9 mouse cellular contexts compared by ENCODE assay signal in genomic region chr10:87094249-87094648, GRCm38 (mm10). TPM values are rescaled to one million over a fixed set of nuclear protein-coding genes. Genes with fewer than 3 reads are reported as not detected.
DNase-seq lines count a peak whose midpoint lies in the region; ATAC-seq and TF ChIP-seq lines count a peak whose summit lies in the region.
"Had no signal": no experiment of that assay in that cellular context is flagged by ENCODE, and none has a peak within 500 bp of the region (broad histone marks: within the 10 kb centered on the region; RNA-seq: fewer than 3 reads in every experiment).

No protein-coding gene starts in this region.

- peak; percentile 27 for TF ChIP-seq CTCF in gastrocnemius, adult 2 months (IDR thresholded peaks at IDR 0.05)
- no peak for TF ChIP-seq CTCF in thymus, adult 2 months (IDR thresholded peaks at IDR 0.05; ENCODE audit: borderline replicate concordance, control insufficient read depth, extremely low read depth, insufficient read depth, low read length, poor library complexity)

- H3K36me3 ChIP-seq in neural tube, embryonic 11.5 days (ENCODE audit: control insufficient read depth, insufficient read depth, low read length) = no peaks in the 10 kb centered on the region
- H3K36me3 ChIP-seq in neural tube, embryonic 15.5 days = no peaks in the 10 kb centered on the region
- no peaks in the 10 kb centered on the region for H3K36me3 ChIP-seq in embryonic facial prominence, embryonic 12.5 days
- no peaks in the 10 kb centered on the region for H3K36me3 ChIP-seq in thymus, adult 2 months (ENCODE audit: control insufficient read depth, insufficient read depth, low read length)
- H3K36me3 ChIP-seq: heart, embryonic 13.5 days had no signal

- H3K4me2 ChIP-seq in neural tube, embryonic 11.5 days (ENCODE audit: low read depth) = no peak overlapping the region
- H3K4me2 ChIP-seq in neural tube, embryonic 15.5 days = no peak overlapping the region
- H3K4me2 ChIP-seq in embryonic facial prominence, embryonic 12.5 days (replicated peaks) = no peak overlapping the region
- H3K4me2 ChIP-seq: heart, embryonic 13.5 days had no signal

- H3K9me3 ChIP-seq in neural tube, embryonic 11.5 days (ENCODE audit: control insufficient read depth, low read length) = no peaks in the 10 kb centered on the region
- no peaks in the 10 kb centered on the region for H3K9me3 ChIP-seq in neural tube, embryonic 15.5 days (replicated peaks)
- H3K9me3 ChIP-seq in embryonic facial prominence, embryonic 12.5 days = no peaks in the 10 kb centered on the region
- H3K9me3 ChIP-seq: heart, embryonic 13.5 days had no signal

- DNase-seq in gastrocnemius, adult 2 months = no peak
- no peak for DNase-seq in gastrocnemius, postnatal 36 days
- peak; percentile 42 for DNase-seq in neural tube, embryonic 11.5 days (ENCODE audit: low spot score)
- DNase-seq in left cerebral cortex, postnatal 4 days = peak; percentile 22
- DNase-seq in thymus, adult 2 months = peak; percentile 44
- no peak for DNase-seq in heart, adult 9 months (ENCODE audit: low spot score in 2 of 2)

- H3K27me3 ChIP-seq in neural tube, embryonic 11.5 days (ENCODE audit: control insufficient read depth, insufficient read depth, low read length) = no peaks in the 10 kb centered on the region
- H3K27me3 ChIP-seq in neural tube, embryonic 15.5 days (replicated peaks) = no peaks in the 10 kb centered on the region
- H3K27me3 ChIP-seq in embryonic facial prominence, embryonic 12.5 days = no peaks in the 10 kb centered on the region
- H3K27me3 ChIP-seq in thymus, adult 2 months (ENCODE audit: control insufficient read depth, insufficient read depth, low read length) = no peaks in the 10 kb centered on the region
- H3K27me3 ChIP-seq: heart, embryonic 13.5 days had no signal

- ATAC-seq in neural tube, embryonic 11.5 days (ENCODE audit: insufficient read depth, low FRiP score, low TSS enrichment) = no peak
- no peak for ATAC-seq in neural tube, embryonic 15.5 days (ENCODE audit: low FRiP score)
- ATAC-seq in embryonic facial prominence, embryonic 12.5 days (ENCODE audit: insufficient number of reproducible peaks, insufficient read depth, low FRiP score, low TSS enrichment) = 0 out of 2 replicates have a peak, but pooled peaks have one; percentile 52

- no peak for TF ChIP-seq POLR2A in thymus, adult 2 months (IDR thresholded peaks at IDR 0.05; ENCODE audit: control insufficient read depth, extremely low read depth, insufficient read depth, low read length, poor library complexity)

- intact Hi-C loops in gastrocnemius, adult 2 months (cut with DNase I) = no loop called here
- intact Hi-C loops in gastrocnemius, postnatal 36 days (cut with DNase I) = no loop called here
- intact Hi-C loops in left cerebral cortex, postnatal 4 days (cut with DNase I) = loop anchor here (5.0 kb wide), 2 partner anchors 178 to 408 kb away; no protein-coding TSS in a partner anchor

- no peak overlapping the region for H3K27ac ChIP-seq in gastrocnemius, adult 2 months
- no peak overlapping the region for H3K27ac ChIP-seq in neural tube, embryonic 11.5 days (ENCODE audit: low read depth, low read length)
- no peak overlapping the region for H3K27ac ChIP-seq in neural tube, embryonic 15.5 days (replicated peaks)
- H3K27ac ChIP-seq in embryonic facial prominence, embryonic 12.5 days = no peak overlapping the region
- no peak overlapping the region for H3K27ac ChIP-seq in thymus, adult 2 months (ENCODE audit: control insufficient read depth, insufficient read depth, low read length)
- H3K27ac ChIP-seq: heart, embryonic 13.5 days had no signal

- no peak overlapping the region for H3K4me3 ChIP-seq in gastrocnemius, adult 2 months
- no peak overlapping the region for H3K4me3 ChIP-seq in neural tube, embryonic 11.5 days (ENCODE audit: low read depth, low read length)
- no peak overlapping the region for H3K4me3 ChIP-seq in neural tube, embryonic 15.5 days (replicated peaks)
- H3K4me3 ChIP-seq in embryonic facial prominence, embryonic 12.5 days = no peak overlapping the region
- H3K4me3 ChIP-seq in thymus, adult 2 months (ENCODE audit: control insufficient read depth, insufficient read depth, low read length) = no peak overlapping the region
- H3K4me3 ChIP-seq: heart, embryonic 13.5 days had no signal

- H3K4me1 ChIP-seq in neural tube, embryonic 11.5 days (ENCODE audit: control insufficient read depth, insufficient read depth, low read length) = no peaks in the 10 kb centered on the region
- no peaks in the 10 kb centered on the region for H3K4me1 ChIP-seq in neural tube, embryonic 15.5 days
- peaks cover 7% of the 10 kb centered on the region; the same call in 1 of the 2 replicates for H3K4me1 ChIP-seq in embryonic facial prominence, embryonic 12.5 days
- 0 out of 2 replicates have a peak, but pooled peaks cover 5% of the 10 kb centered on the region for H3K4me1 ChIP-seq in thymus, adult 2 months (replicated peaks; ENCODE audit: control insufficient read depth, insufficient read depth, low read length)
- H3K4me1 ChIP-seq: heart, embryonic 13.5 days had no signal

- H3K9ac ChIP-seq in neural tube, embryonic 11.5 days (ENCODE audit: low read length) = no peak overlapping the region
- H3K9ac ChIP-seq in neural tube, embryonic 15.5 days (replicated peaks) = no peak overlapping the region
- no peak overlapping the region for H3K9ac ChIP-seq in embryonic facial prominence, embryonic 12.5 days
- H3K9ac ChIP-seq: heart, embryonic 13.5 days had no signal

RNA-seq across cellular contexts. Expression of gene 1700113H08Rik, which starts 36.4 kb away (rescaled TPM):
- total RNA-seq in gastrocnemius, adult 2 months (2021) = under 1 TPM; 0.66 to 0.70 TPM
- under 1 TPM; 0.51 to 0.57 TPM for total RNA-seq in gastrocnemius, postnatal 36 days (2021)
- 0.34 and 0.45 TPM in 2 replicates for polyA plus RNA-seq in neural tube, embryonic 11.5 days (2014; fragmentation: Nextera tagmentation; extraction: Ambion mirVana)
- 0.26 and 0.37 TPM in 2 replicates for polyA plus RNA-seq in neural tube, embryonic 15.5 days (2015; fragmentation: Nextera tagmentation; extraction: Ambion mirVana)
- not detected in 2 replicates for polyA plus RNA-seq in embryonic facial prominence, embryonic 12.5 days (2016; fragmentation: Nextera tagmentation; extraction: Ambion mirVana)
- total RNA-seq in left cerebral cortex, postnatal 4 days (2021) = not detected
- 0.08 TPM in 1 of 2 replicates, not detected in the other for polyA plus RNA-seq in thymus, adult 2 months (2012; rRNA removed)
- polyA plus RNA-seq: heart, embryonic 13.5 days had no signal

Comparison
In these comparisons a context has a peak if more than half of its experiments do, and no peak if none do; other contexts are left out.
1. DNase-seq: peak in neural tube, embryonic 11.5 days (single experiment), left cerebral cortex, postnatal 4 days (single experiment) and thymus, adult 2 months (single experiment); none in gastrocnemius, adult 2 months (single experiment), gastrocnemius, postnatal 36 days (0 of 2) and heart, adult 9 months (0 of 2).